Mouse (Mus musculus) adrenal gland, postnatal 0 days (tissue): Measurements from ENCODE around the gene Gm3033. TPM values are rescaled to one million over a fixed set of nuclear protein-coding genes. Genes with fewer than 3 reads are reported as not detected.

Source experiments
- polyA plus RNA-seq: library from polyadenylated mRNA; unstranded; fragments of >200 nt; fragmentation: Nextera tagmentation; extraction: Ambion mirVana; gene quantifications from 2 replicates; pipeline ENCODE4 v1.2.1, GENCODE M21; 2015

Gene Gm3033
- polyA plus RNA-seq = not detected in 2 replicates

GRCm38 (mm10) chr14:3845945-3846344, at the start of gene Gm3033:
Gene Gm3033, plus strand, starts transcription at chr14:3846245.

GRCm38 (mm10) chr14:3809774-3810173, 36.3 kb upstream of the Gm3033 start, which contains the start of gene Gm3002:
Gene Gm3002, plus strand, starts transcription at chr14:3810074.

GRCm38 (mm10) chr14:3883872-3884271, 37.8 kb downstream of the Gm3033 start, which contains the start of gene Gm2916:
Gene Gm2916, plus strand, starts transcription at chr14:3884172.

Other genes starting within 250 kb of the Gm3033 start
- gene Gm3012, start 211.7 kb upstream of the Gm3033 start, polyA plus RNA-seq = not detected in 2 replicates
- gene Gm3020, start 194.2 kb upstream of the Gm3033 start, polyA plus RNA-seq = 0.47 and 1.3 TPM in 2 replicates
- not detected in 2 replicates for gene Gm3043, start 157.5 kb upstream of the Gm3033 start, polyA plus RNA-seq
- 0.14 and 0.27 TPM in 2 replicates for gene Gm3002, start 36.2 kb upstream of the Gm3033 start, polyA plus RNA-seq
- gene Gm2916, start 37.9 kb downstream of the Gm3033 start, polyA plus RNA-seq = 0.18 TPM in 1 of 2 replicates, not detected in the other
- gene Gm3029, start 85.5 kb downstream of the Gm3033 start, polyA plus RNA-seq = not detected in 2 replicates
- gene Gm3095, start 117.3 kb downstream of the Gm3033 start, polyA plus RNA-seq = 0.25 TPM in 1 of 2 replicates, not detected in the other
- not detected in 2 replicates for gene Gm3099, start 152.1 kb downstream of the Gm3033 start, polyA plus RNA-seq
- gene Gm5796, start 177.7 kb downstream of the Gm3033 start, polyA plus RNA-seq = 0.11 and 0.30 TPM in 2 replicates
- not detected in 2 replicates for gene Gm3115, start 237.9 kb downstream of the Gm3033 start, polyA plus RNA-seq